Mouse (Mus musculus): ENCODE data around the gene Gm5105.
A peak's percentile ranks its signal among the peaks of the same experiment; 100 is the strongest.

Gm5105 gene

GRCm38 (mm10) chr3:138067288-138067687, at the start of gene Gm5105:
Gene Gm5105 (minus strand): TSS chr3:138067388.
- no peak for DNase-seq

- no peak for DNase-seq
Observed at GRCm38 (mm10) chr3:138116871-138117270, 49.7 kb upstream of the Gm5105 start.

DNA sequence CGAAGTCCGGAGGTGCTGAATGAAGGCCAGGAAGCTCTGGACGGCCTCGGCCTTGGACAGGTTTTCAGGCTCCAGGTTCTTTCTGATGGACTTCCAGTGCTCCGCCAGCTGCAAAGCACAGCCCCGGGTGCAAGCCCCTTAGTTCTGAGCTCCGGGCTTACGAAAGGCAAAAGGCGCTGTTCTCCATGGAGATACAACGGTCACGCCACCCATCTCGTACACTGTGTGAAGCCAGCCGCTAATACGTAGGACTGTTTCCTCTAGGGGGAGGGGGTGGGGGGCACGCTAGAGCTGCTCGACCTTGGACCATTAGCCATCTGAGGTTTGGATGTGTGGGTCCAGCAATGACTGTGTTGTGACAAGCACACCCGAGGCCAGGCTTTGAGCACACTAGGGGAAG, 46.9 kb upstream of the Gm5105 start:
- DNase-seq, result no peak

DNA sequence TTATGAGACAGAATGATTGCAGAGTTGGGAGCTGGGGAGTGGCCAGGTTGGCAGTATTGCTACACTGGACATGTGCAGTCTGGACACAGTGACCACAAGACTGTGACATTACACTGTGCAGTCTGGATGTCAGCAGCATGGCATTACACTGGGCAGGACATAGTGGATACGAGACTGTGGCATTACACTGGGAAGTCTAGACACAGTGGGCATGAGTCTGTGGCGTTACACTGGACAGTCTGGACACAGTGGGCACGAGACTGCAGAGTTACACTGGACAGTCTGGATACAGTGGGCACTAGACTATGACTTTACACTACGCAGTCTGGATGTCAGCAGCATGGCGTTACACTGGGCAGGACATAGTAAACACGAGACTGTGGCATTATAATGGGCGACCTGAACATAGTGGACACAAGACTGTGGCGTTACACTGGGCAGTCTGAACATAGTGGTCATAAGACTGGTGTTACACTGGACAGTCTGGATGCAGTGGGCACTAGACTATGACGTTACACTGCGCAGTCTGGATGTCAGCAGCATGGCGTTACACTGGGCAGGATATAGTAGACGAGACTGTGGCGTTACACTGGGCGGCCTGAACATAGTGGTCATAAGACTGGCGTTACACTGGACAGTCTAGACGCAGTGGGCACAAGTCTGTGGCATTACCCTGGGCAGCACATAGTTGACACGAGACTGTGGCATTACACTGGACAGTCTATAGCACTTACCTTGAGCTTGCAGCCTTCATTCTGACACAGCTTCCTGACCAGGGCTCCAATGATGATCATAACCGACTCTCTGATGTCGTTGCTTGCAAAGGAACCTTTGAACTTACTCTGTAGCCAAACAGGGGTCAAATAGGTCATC, 44.0 kb upstream of the Gm5105 start:
- no peak for DNase-seq

- no peak for DNase-seq
Observed at GRCm38 (mm10) chr3:138106887-138107286, 39.7 kb upstream of the Gm5105 start.

DNA sequence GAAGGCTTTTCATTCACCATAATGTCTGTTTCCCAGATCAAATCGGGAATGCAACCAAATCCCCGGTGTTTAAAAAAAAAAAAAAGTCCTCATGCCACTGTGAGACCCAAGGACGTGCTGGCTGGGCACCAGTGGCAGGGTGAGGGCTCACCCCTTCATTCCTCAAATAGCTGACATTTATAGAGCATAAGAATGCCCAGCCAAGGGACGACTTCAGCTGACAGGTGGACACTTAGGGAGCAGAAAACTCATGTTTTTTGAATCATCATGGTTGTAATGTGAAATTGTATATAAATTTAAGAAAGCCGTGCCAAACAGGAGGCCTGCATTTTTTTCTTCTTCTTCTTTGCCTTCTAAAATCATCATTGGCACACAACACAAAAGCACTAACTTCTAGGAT, 37.9 kb upstream of the Gm5105 start:
- no peak for DNase-seq

DNA sequence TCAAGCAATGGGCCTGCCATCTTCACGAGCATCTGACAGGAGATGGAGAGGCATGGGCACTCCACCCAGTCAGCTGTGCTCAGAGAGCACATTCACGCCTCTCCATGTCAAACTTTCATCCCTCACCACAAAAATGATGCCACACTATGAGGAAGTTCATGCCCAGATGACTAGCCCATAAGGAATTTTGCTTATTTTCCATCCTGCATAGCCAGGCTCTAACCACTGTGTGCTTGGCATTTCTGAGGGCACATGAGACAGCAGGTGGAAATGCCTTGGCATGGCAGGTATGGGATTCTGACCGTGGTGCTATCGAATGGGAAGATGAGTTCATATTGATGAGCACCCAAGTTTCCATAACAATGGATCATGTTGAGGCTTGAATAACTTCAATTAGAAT, 36.5 kb upstream of the Gm5105 start:
- DNase-seq, result no peak

GRCm38 (mm10) chr3:138101936-138102335, 34.7 kb upstream of the Gm5105 start:
- no peak for DNase-seq

DNA sequence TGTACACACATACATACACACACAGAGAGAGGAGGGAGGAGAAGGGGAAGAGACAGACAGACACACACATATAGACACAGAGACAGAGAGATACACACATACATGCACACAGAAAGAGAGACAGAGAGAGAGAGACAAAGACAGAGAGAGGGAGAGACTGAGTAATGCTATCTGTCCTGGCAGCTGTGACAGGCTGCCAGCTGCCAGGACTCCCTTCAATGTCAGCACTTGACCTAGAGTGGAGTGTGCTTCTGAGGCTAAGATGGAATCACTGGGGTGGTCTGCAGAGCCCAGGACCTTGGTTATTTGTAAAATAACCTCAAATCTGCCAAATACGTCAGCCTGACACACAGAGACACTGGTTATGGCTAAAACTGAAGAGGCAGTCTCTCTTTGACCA, 30.5 kb upstream of the Gm5105 start:
- no peak for DNase-seq

DNA sequence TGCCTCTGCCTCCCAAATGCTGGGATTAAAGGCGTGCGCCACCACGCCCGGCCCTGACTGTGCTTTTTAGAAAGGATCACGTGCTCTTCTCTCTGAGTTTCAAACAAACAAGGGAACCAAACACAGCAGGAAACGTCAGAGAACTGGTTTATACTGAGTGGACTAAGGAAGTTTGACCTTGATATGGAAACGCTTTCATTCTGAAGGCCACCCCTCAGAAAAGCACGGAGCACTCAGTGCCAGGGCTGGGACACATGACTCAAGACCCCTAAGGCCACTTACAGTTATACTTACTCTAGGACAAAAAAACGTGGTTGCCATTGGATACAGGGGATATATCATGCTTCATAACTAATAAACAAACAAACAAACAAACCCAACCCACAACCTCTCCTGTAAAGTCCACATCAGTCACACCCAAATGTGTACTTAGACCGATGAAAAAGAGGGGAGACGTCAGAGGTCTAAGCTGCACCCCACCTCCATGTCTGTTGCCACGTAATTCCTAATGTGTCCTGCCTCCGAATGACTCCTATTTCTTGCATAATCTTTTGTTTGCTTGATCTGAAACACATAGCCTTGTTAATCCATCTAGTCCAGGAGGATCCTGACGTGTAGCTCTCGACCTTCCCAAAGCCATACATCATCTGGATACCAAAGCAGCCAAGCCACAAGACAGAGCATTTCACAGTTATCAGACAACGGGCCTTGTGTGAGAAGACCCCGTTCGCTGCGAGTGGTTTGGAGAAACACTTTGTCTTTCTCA, 29.3 kb upstream of the Gm5105 start:
- DNase-seq, result no peak

- peak; percentile 10 for DNase-seq
Observed at GRCm38 (mm10) chr3:138095718-138096117, 28.5 kb upstream of the Gm5105 start.

DNA sequence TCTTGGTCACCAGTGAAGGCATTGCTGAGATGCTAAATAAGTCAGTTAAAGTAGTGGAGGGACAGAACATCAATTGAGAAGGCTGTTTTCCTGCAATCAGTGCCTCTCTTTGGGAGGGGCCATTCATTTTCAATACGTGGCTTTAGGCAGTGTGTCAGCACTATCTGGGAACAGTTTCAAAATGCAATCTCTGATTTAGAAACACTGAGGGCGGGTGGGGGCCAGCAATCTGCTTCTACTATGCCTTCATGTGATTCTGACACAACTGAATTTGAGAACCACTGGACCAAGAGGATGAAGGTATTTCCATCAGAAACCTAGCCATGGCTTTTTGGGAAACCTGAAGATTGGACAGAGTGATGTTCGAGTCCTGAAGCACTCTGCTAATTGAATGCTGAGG, 28.1 kb upstream of the Gm5105 start:
- DNase-seq, result peak; percentile 81

DNA sequence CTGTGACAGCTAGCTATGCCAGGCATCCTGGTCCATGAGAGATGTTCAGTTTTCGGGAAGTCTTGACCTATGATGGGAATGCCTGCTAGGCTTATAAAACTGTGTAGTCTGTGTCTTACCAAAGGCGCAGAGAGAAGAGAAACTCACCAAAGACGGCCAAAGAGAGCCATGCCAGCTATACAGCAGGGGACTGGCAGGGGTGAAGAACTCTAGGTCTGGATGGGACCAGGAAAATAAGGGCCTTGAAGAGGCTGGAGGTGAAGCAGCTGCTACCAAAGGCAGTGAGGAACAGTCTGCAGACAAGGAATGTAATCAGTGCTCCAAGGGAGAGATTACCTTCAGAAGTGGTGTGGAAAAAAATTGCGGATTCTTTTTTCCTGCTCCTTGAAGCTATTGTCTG, 16.7 kb upstream of the Gm5105 start:
- DNase-seq, result no peak

DNA sequence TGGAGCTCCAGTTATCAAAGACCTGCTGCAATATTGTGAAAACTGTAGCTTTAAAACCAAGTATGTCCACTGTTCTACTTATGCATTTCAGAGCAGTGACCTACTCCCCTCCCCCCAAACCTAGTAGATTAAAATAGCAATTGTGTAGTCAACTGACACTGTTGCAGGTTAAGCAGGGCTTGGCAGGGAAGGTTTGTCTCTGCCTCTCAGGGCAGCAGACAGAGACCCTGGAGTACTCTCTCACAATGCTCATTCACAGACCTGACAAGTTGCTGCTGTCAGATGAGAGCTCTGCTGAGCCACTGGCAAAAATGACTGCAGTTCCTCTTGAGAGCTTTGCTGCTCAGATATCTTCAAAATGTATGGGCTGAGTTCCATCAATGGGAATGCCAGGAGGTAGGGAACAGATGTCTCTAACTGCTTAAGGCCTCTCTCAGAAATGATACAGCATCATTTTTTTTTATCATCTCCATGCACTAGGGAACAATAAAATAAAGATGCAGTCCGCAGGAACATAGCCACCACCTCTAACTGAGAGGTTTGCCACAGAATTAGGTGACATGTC, 16.0 kb upstream of the Gm5105 start:
- peak; percentile 44 for DNase-seq

- no peak for DNase-seq
Observed at GRCm38 (mm10) chr3:138078701-138079100, 11.5 kb upstream of the Gm5105 start.

DNA sequence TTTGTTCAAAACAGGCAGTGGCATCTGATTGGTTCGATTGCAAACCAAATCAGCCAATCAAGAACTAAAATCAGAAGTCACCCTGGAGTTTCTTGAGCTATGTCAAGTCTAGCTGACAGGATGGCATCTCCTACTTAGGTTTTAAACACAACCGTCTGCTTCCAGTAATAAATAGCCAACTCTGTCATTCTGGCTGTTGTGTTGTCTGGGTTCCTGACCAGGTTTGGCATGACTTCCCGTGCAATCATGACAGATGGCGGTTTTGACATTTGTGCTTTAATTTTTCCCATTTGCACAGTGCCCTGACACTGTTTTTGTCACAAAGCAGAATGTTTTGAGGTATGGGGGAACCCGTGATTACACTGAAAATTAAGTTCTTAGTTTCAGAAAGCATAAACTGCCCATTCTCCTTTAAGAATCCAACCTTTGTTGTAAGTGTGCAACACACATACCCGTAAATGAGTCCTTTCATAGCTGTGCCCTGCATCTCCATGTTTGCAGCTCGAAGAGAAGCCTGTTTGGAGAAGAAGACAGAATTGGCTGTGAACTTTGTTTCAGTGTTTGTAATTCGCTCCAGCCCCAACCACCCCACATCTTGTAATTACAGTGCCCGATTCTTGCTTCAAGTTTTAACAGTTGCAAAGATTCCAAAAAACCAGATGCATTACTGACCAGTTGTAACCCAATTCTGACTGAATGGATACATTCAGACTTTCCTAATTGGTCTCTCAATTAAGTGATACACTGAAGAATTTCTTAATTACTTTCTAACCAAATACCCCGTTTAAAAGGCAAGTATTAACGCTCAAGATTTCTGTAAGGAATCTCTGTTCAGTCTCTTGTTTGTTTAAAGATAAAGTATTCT, 10.5 kb upstream of the Gm5105 start:
- DNase-seq, result no peak

DNA sequence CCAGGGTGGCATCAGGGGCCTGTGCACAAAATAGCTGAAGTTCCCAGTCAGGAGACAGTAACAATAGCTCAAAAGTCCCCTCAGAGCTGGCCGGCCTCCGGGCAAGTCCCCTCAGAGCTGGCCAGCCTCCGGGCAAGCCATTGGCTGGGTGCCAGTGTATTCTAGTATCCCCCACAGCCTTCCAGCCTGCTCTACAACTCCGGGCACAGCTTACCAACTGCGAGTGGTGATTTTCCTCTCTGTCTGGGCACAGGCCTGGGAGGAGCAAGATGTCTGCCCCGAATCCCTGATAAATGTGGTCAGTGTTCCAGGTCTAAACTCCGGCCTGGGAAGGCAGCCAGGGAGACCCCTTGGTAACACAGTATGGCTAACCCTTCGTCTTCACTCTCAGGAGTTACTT, 8.0 kb upstream of the Gm5105 start:
- no peak for DNase-seq

DNA sequence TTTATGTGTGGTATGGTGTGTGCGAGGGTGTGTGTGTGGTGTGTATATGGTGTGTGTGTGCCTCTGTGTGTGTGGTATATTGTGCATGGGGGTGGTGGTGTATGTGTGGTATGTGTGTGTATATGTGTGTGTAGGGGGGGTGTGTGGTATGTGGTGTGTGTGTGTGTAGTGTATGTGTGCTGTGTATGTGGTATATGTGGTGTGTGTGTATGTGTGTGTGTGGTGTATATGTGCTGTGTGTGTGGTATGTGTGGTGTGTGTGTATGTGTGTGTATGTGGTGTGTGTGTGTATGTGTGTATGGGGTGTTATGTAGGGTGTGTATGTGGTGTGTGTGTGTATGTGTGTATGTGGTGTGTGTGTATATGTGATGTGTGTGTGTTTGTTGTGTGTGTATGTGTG, 7.0 kb upstream of the Gm5105 start:
- no peak for DNase-seq

DNA sequence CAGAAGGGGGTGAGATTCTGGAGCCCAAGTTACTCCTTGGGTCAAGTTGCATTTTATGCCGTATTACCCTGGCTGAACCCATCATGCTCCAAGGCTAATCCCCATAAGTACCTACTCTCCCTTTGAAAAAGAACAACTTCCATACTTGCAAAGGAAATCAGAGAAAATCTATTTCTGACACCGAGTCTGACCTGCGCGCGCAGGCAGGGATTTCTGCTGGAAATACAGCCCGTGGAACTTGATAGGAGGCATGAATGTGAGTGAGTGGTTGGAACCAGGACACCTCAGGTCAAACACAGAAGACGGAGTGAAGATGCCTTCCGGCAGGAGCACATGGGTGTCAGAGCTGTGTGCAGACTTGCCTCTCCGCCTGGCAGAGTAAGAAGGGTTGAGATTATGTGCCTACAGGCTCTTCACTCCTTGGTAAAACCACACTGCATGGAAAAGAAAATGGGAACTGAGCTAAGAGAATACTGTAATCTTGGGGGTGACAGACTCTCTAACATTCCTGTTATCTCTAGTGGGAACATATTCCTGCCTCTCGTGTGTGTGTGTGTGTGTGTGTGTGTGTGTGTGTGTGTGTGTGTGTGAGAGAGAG, 4.4 kb upstream of the Gm5105 start:
- DNase-seq, result no peak

- DNase-seq, result no peak
Observed at GRCm38 (mm10) chr3:138071004-138071403, 3.8 kb upstream of the Gm5105 start.

DNA sequence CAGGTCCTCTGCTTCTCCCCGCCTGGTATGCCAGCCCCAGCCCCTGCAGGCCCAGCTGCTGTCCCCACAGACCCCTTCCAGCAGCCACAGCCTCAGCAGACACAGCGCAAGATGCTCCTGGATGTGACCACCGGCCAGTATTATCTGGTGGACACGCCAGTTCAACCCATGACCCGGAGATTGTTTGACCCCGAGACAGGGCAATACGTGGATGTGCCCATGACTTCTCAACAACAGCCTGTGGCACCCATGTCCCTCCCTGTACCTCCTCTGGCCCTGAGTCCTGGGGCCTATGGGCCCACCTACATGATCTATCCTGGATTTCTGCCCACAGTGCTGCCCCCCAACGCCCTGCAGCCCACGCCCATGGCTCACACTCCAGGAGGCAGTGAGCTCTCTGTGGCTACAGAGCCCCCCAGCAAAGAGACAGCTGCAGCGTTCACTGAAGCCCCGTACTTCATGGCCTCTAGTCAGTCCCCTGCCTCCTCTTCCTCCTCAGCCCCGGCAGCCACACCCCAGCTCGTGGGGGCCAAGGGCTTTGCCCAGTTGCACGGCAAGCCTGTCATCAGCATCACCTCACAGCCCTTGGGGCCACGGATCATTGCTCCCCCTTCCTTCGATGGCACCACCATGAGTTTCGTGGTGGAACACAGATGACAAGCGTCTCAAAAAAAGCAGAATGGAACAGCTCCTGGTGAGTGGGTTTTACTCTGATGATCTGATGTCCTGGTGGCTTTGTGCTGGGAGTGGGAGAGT, 2.7 kb upstream of the Gm5105 start:
- no peak for DNase-seq

DNA sequence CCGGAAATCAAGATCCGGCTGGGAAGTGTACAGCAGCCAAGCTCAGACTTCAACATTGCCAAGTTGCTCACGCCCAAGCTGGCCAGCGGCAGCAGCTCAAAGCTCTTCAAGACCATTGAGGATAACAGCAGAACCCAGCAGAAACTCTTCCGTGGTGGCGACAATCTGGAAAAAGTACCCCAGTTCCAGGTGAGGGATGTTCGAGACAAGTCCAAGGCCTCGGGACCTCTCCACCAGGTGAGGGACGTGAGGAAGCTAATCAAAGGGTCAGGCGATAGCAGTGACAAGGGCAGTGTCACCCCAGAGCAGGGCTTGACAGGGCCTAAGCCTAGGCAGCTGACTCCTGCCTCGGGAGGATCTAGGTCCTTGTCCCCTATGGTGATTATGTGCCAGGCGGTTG, 915 bp upstream of the Gm5105 start:
- no peak for DNase-seq
